Comparison of ENCODE assay signal across 15 mouse cellular contexts in genomic region chr2:158735340-158735739, GRCm38 (mm10). TPM values are rescaled to one million over a fixed set of nuclear protein-coding genes. Genes with fewer than 3 reads are reported as not detected.
DNase-seq lines count a peak whose midpoint lies in the region; ATAC-seq and TF ChIP-seq lines count a peak whose summit lies in the region.
"Had no signal": no experiment of that assay in that cellular context is flagged by ENCODE, and none has a peak within 500 bp of the region (broad histone marks: within the 10 kb centered on the region; RNA-seq: fewer than 3 reads in every experiment).

No protein-coding gene starts in this region.

- WGBS in small intestine, adult 2 months: 75% methylated on average over 8 of the region's 8 CpGs
- WGBS in midbrain, embryonic 14.5 days: 95% methylated on average over 8 of the region's 8 CpGs
- 88% methylated on average over 8 of the region's 8 CpGs for WGBS in limb, embryonic 10.5 days

- TF ChIP-seq CTCF in small intestine, adult 2 months (IDR thresholded peaks at IDR 0.05; ENCODE audit: extremely low read depth, insufficient read length, insufficient replicate concordance, low read depth, low read length): no peak

- no peaks in the 10 kb centered on the region for H3K36me3 ChIP-seq in small intestine, adult 2 months (ENCODE audit: control insufficient read depth, insufficient read depth, low read length)
- H3K36me3 ChIP-seq in midbrain, embryonic 14.5 days (ENCODE audit: control insufficient read depth, insufficient read depth, low read length): no peaks in the 10 kb centered on the region
- H3K36me3 ChIP-seq in limb, embryonic 10.5 days: no peaks in the 10 kb centered on the region
- H3K36me3 ChIP-seq: embryonic facial prominence, embryonic 10.5 days; forebrain, embryonic 10.5 days; hindbrain, embryonic 15.5 days; liver, embryonic 15.5 days; midbrain, embryonic 10.5 days had no signal

- no peaks in the 10 kb centered on the region for H3K27me3 ChIP-seq in small intestine, adult 2 months (ENCODE audit: control insufficient read depth, insufficient read depth, low read length)
- no peaks in the 10 kb centered on the region for H3K27me3 ChIP-seq in midbrain, embryonic 14.5 days (ENCODE audit: control insufficient read depth, insufficient read depth, low read length)
- no peaks in the 10 kb centered on the region for H3K27me3 ChIP-seq in limb, embryonic 10.5 days (ENCODE audit: low read depth, poor library complexity, severe bottlenecking)
- H3K27me3 ChIP-seq: hindbrain, embryonic 15.5 days; liver, embryonic 15.5 days had no signal

- H3K4me2 ChIP-seq in midbrain, embryonic 14.5 days (ENCODE audit: low read length): no peak overlapping the region
- H3K4me2 ChIP-seq: hindbrain, embryonic 15.5 days; liver, embryonic 15.5 days had no signal

- H3K9ac ChIP-seq in midbrain, embryonic 14.5 days (replicated peaks; ENCODE audit: low read length): no peak overlapping the region
- H3K9ac ChIP-seq: hindbrain, embryonic 15.5 days; liver, embryonic 15.5 days had no signal

- no peaks in the 10 kb centered on the region for H3K9me3 ChIP-seq in midbrain, embryonic 14.5 days (ENCODE audit: control insufficient read depth, low read length)
- H3K9me3 ChIP-seq in limb, embryonic 10.5 days (replicated peaks): no peaks in the 10 kb centered on the region
- H3K9me3 ChIP-seq: embryonic facial prominence, embryonic 10.5 days; forebrain, embryonic 10.5 days; hindbrain, embryonic 15.5 days; liver, embryonic 15.5 days; midbrain, embryonic 10.5 days had no signal

- no peak overlapping the region for H3K4me3 ChIP-seq in brown adipose tissue, adult 24 weeks (ENCODE audit: insufficient read depth, low read depth, low read length)
- no peak overlapping the region for H3K4me3 ChIP-seq in small intestine, adult 2 months (ENCODE audit: low read depth, low read length)
- no peak overlapping the region for H3K4me3 ChIP-seq in midbrain, embryonic 14.5 days (replicated peaks; ENCODE audit: low read depth, low read length)
- no peak overlapping the region for H3K4me3 ChIP-seq in limb, embryonic 10.5 days
- H3K4me3 ChIP-seq: embryonic facial prominence, embryonic 10.5 days; forebrain, embryonic 10.5 days; hindbrain, embryonic 15.5 days; liver, embryonic 15.5 days; midbrain, embryonic 10.5 days had no signal

- no peak for TF ChIP-seq POLR2A in small intestine, adult 2 months (IDR thresholded peaks at IDR 0.05; ENCODE audit: low read depth, low read length)

- peaks cover 21% of the 10 kb centered on the region for H3K4me1 ChIP-seq in brown adipose tissue, adult 24 weeks (ENCODE audit: control insufficient read depth, insufficient read depth, insufficient read length, low read length)
- H3K4me1 ChIP-seq in small intestine, adult 2 months (ENCODE audit: control insufficient read depth, insufficient read depth, insufficient read length, low read length): peaks cover 10% of the 10 kb centered on the region
- H3K4me1 ChIP-seq in midbrain, embryonic 14.5 days (ENCODE audit: control insufficient read depth, insufficient read depth, low read length): peaks cover 8% of the 10 kb centered on the region; the same call in 1 of the 2 replicates
- no peaks in the 10 kb centered on the region for H3K4me1 ChIP-seq in limb, embryonic 10.5 days
- H3K4me1 ChIP-seq: embryonic facial prominence, embryonic 10.5 days; liver, embryonic 15.5 days had no signal

- no peak for ATAC-seq in megakaryocyte progenitor cell, adult 5-6 weeks (replicated peaks; ENCODE audit: poor library complexity)
- ATAC-seq in midbrain, embryonic 14.5 days (ENCODE audit: low FRiP score, low TSS enrichment): no peak

- DNase-seq in lung, postnatal 25 days (ENCODE audit: low spot score): peak; percentile 45
- DNase-seq in lung, postnatal 36 days: no peak
- no peak for DNase-seq in midbrain, embryonic 14.5 days
- no peak for DNase-seq in limb, embryonic 10.5 days (ENCODE audit: low spot score)
- DNase-seq: cerebellum, adult 11-12 months; gastrocnemius, postnatal 36 days; kidney, postnatal 14 days had no signal

- H3K27ac ChIP-seq in brown adipose tissue, adult 24 weeks (replicated peaks; ENCODE audit: low read depth, low read length): peak overlapping the region; percentile 84
- peak overlapping the region; percentile 71 for H3K27ac ChIP-seq in small intestine, adult 2 months (ENCODE audit: insufficient read depth, low read depth, low read length)
- H3K27ac ChIP-seq in midbrain, embryonic 14.5 days (replicated peaks; ENCODE audit: low read depth, low read length): no peak overlapping the region
- no peak overlapping the region for H3K27ac ChIP-seq in limb, embryonic 10.5 days
- H3K27ac ChIP-seq: embryonic facial prominence, embryonic 10.5 days; forebrain, embryonic 10.5 days; liver, embryonic 15.5 days; midbrain, embryonic 10.5 days had no signal

RNA-seq across cellular contexts. Expression of gene Fam83d, which starts 32.6 kb away (rescaled TPM):
- not detected in 2 replicates for polyA plus RNA-seq in brown adipose tissue, adult 24 weeks (2012; ENCODE audit: insufficient read depth, insufficient read length, missing spikeins)
- 14.0 and 21.3 TPM in 2 replicates for polyA plus RNA-seq in small intestine, adult 2 months (2012; rRNA removed)
- 8.9 and 9.3 TPM in 2 replicates for total RNA-seq in megakaryocyte progenitor cell, adult 5-6 weeks (2015)
- total RNA-seq in megakaryocyte progenitor cell, adult 5-6 weeks (2017): 5.9 and 7.6 TPM in 2 replicates
- 5.8 and 11.7 TPM in 2 replicates for polyA plus RNA-seq in midbrain, embryonic 14.5 days (2014; fragmentation: Nextera tagmentation; extraction: Ambion mirVana)
- polyA plus RNA-seq in limb, embryonic 10.5 days (2016; fragmentation: Nextera tagmentation; extraction: Ambion mirVana): 47.7 and 53.3 TPM in 2 replicates

RNA-seq across cellular contexts. Expression of gene Dhx35, which starts 59.3 kb away (rescaled TPM):
- 4.1 and 8.0 TPM in 2 replicates for polyA plus RNA-seq in brown adipose tissue, adult 24 weeks (2012; ENCODE audit: insufficient read depth, insufficient read length, missing spikeins)
- polyA plus RNA-seq in small intestine, adult 2 months (2012; rRNA removed): 7.5 and 16.4 TPM in 2 replicates
- total RNA-seq in megakaryocyte progenitor cell, adult 5-6 weeks (2015): 10.1 and 12.4 TPM in 2 replicates
- total RNA-seq in megakaryocyte progenitor cell, adult 5-6 weeks (2017): 15.3 and 17.3 TPM in 2 replicates
- 15.0 and 15.5 TPM in 2 replicates for polyA plus RNA-seq in midbrain, embryonic 14.5 days (2014; fragmentation: Nextera tagmentation; extraction: Ambion mirVana)
- 19.7 and 22.0 TPM in 2 replicates for polyA plus RNA-seq in limb, embryonic 10.5 days (2016; fragmentation: Nextera tagmentation; extraction: Ambion mirVana)

Comparison
In these comparisons a context has a peak if more than half of its experiments do, and no peak if none do; other contexts are left out.
1. H3K27ac ChIP-seq: peak in brown adipose tissue, adult 24 weeks (single experiment) and small intestine, adult 2 months (single experiment); none in midbrain, embryonic 14.5 days (single experiment) and limb, embryonic 10.5 days (single experiment).